Mouse (Mus musculus) cerebellum, adult 11-12 months (tissue): ENCODE results near the gene Rela.

Experiments
- DNase-seq: peaks from one replicate; pipeline ENCODE4 v3.0.0; 2022

The Rela gene

DNA sequence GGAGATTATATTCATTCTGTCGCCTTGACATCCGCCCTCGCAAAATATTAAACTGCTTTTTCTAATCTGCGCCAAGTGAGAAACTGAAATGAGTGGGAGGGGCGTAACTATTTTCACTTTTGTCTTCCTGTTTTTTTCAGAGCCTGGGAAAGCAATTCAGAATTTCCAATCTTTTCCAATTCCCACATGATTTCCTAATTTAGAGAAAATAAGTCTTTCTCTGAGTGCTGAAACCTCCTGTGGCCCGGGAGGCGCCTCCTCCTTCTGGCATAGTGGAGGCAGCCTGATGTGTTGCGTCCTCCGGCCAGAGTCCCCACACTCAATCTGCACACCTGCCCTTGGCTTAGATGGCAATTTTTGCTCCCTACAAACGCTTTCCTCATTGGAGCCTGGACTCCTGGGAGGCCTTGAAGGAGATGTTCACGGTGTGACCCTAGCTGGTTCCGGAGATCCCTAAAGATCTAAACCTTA lies 677 bp upstream of the Rela start:
- no peak for DNase-seq

GRCm38 (mm10) chr19:5638416-5639005 lies 1.2 kb downstream of the Rela start:
- DNase-seq, result no peak

DNA sequence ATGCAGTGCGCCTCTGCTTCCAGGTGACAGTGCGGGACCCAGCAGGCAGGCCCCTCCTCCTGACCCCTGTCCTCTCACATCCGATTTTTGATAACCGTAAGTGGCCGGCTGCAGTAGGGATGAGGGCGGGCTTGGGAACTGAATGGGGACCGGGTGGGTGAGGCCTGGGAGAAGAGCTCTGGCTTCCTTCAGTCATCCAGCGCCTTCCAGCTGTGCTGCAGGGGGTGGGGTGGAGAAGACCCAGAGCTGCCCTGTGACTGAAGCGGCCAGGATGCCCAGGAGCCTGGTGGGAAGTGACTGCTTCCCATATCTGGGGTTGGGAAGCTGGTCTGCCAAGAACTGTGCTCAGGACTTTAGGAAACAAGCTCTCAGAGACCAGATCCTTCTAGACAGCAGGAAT lies 3.1 kb downstream of the Rela start:
- peak; percentile 31 for DNase-seq

- DNase-seq, result peak; percentile 22
Observed at GRCm38 (mm10) chr19:5641021-5641420, 3.7 kb downstream of the Rela start.

GRCm38 (mm10) chr19:5641641-5642040 lies 4.4 kb downstream of the Rela start:
- DNase-seq, result no peak

- no peak for DNase-seq
Observed at GRCm38 (mm10) chr19:5645280-5645679, 8.0 kb downstream of the Rela start.

- DNase-seq, result peak; percentile 20
Observed at GRCm38 (mm10) chr19:5646731-5647330, 9.5 kb downstream of the Rela start.

DNA sequence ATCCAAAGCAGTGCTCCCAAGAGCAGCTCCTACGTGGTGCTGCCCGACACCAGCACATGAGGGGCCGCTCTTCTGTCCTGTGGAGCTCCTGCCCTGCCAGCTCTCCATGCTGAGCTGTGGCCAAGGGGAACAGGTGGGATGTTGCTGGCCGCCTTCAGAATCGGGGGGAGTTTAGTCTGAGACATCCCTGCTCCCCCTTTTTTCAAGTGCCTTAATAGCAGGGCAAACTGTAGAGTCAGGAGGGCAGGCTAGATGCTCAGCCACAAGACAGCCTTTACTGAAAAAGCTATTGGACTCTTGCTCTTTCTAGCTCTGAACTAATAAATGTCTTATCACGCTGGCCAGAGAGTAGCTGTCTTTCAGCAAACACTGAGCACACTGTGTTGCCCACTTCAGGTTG lies 10.5 kb downstream of the Rela start:
- DNase-seq, result no peak

GRCm38 (mm10) chr19:5648401-5649297 lies 11.4 kb downstream of the Rela start:
- peak; percentile 72 for DNase-seq

DNA sequence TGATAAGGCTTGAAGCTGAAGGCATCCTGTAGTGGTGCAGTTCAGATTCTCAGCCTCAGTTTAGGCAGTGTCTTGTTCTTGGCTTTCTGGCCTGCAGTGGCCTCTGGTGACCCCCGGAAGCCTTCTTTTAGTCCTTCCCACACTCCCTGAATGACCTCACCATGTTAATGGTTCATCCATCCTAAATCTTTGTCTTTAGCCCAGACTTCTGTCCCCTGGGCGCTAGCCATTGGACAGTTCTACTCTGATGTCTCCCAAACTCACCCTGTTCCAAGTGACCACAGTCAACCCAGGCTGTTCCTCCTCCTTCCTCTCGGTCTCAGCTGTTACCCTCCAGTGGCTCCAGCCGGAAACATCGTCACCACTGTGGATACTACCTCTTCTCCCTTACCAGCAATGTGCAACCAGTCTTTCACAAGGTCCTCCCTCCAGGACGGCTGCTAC lies 12.0 kb downstream of the Rela start:
- no peak for DNase-seq

- DNase-seq, result no peak
Observed at GRCm38 (mm10) chr19:5651502-5652274, 14.4 kb downstream of the Rela start.

DNA sequence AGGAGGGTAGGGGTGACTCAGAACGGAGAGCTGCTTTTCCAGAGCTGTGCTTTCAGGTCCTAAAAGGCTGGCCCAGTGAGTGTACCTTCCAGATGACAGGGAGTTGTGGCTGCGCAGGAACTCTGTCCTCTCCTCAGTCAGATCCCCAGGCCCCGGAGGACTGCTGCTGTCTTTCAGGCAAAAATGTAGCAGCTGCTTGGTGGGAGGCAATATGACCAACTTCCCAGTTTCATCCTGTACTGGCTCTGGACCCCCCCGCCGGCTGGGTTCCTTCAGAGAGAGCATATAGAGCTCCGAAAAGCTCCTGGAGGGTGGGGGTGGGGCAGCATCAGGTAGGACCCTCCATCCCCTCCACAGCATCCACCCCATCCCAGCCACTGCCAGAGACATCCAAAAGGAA lies 15.3 kb downstream of the Rela start:
- DNase-seq, result no peak

DNA sequence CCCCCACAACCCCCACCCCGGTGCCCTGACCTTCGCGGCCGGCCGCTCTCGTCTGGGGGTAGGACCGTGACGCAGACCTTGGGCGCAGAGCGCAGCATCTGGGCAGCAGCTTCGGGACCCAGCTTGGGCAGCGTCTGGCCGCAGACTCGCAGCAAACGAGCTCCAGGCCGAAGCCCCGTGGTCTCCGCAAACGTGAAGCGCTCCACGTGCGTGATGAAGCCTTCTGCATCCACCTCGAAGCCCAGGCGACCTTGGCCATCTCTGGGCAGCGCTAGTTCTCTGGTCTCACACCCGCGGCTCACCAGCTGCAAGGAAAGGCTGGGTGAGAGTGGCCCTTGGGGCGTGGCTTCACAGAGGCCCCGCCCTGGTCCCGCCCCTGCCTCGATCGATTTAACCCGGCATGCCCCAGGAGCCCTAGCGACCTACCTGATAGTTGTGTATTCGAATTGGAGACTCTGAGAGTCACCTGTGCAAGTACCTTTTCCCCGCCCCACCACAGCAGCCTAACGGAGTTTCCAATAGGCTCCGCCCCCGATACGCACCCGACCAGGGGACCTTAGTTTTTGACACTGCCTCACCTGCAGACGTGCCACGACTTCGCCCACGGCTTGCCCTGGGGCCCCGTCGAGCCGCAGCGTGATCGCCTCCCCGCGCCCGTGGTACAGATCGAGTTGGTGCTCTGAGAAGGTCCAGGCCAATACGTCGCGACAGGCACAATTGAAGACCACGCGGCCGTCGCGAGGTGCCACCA lies 16.9 kb downstream of the Rela start:
- DNase-seq, result no peak

- no peak for DNase-seq
Observed at GRCm38 (mm10) chr19:5654720-5655298, 17.5 kb downstream of the Rela start.

DNA sequence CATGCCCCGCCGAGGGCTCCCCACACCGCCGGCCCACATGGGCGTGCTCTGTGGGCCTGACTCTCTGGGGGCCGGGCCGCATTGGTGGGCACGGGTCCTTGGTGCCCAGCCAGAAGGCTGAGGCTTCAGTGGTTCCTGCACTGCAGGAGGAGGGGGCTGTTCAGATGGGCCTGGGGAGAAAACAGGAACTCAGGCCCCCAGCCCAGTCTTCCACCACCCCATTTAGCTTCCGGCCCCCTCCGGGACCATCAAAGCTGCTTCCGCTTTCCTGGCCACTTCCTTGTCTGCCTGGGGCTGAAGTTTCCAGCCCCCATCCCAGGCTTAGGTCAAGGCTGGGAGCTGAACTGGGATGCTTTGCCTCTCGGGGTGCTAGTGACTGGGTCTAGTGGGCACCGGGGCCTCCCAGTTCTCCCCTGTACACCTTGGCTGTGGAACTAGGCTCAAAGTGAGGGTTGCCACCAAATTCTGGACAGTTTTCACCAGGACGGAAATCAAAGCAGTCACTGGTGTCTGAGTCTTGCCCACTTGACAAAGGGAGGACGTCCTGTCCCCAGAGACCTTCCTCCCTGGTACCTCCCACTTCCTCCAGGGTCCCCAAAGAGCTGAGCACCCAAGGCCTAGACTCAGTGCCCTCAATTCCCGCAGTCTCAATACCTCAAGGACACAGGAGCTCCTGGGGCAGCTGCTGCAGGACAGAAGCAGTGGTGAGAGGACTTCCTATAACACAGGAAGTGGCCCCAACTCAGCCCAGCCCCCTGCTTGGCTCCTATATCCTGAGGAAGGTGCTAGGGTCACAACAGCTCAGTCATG lies 23.9 kb downstream of the Rela start:
- DNase-seq, result no peak

GRCm38 (mm10) chr19:5662310-5662709 lies 25.0 kb downstream of the Rela start:
- no peak for DNase-seq

DNA sequence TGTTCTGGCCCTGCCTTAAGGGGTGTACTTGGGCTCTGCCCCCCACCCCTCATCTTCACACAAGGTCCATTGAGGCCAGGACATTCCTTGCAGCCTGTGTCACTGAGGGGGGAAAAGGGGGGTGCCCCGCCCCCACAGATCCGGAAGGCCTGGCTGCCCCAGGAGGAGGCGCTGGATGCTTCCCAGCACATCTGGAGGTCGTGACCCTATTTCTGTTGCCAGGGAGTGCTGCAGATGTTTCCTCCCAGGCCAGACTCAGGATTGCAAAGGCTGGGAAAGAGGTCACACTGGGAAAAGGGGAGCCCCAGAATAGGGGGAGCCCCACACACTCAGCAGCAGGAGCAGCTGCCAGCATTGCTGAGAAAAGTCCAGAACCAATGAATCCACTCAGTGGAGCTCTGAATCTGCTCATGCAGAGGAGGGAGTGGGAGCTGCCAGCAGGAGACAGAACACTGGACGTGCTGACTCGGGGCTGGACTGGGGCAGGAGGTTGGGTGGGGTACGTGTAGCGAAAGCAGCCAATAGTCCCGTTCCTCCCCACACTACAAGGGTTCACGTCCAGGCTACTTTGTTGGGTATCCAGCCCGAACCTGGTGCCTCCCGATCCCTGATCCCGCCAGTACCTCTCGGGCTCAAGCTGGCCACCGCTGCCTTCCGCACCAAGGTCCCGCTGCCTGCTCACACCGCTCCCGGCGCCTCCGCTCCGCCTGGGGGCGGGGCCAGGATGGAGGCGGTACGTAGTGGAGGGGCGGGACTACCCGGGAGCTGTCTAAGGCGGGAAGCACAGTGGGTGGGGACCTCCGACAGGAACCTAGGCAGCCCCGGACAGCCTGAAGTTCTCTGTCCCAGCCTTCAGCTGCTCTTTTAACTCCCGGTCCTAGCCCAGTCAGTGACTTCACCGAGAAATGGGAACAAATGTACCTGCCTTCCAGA lies 26.0 kb downstream of the Rela start, which contains the start of gene Sipa1:
Gene Sipa1, minus strand, starts transcription at position 727 of the 933 bp plus-strand sequence.
- peak; percentile 59 for DNase-seq

DNA sequence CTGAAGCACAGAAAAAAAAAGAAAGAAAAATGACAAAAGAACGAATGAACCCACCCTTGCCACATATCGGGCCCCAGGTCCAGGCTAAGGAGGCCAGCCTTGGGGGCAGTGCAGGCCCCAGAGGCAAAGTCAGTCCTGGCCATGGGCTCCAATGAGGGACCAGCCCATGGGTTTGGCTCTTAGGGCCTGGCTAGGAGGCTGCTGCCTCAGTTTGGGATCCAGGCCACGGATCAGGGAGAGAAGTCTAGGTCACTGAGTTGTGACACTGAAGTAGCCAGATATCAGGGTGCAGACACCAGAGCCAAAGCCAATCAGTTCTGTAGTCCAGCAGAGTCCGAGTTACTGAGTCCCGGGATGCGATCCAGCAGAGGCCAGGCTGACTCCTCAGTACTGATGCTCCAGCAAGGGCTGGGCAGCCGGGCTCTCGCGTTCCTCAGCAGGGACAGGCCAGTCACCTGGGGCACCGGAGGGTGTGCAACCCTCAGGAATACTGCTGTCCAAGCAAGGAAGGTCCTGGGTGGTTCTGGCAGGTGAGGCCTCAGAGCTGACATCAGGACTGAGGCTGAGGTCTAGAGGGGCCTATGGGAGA lies 27.5 kb downstream of the Rela start:
- DNase-seq, result no peak

DNA sequence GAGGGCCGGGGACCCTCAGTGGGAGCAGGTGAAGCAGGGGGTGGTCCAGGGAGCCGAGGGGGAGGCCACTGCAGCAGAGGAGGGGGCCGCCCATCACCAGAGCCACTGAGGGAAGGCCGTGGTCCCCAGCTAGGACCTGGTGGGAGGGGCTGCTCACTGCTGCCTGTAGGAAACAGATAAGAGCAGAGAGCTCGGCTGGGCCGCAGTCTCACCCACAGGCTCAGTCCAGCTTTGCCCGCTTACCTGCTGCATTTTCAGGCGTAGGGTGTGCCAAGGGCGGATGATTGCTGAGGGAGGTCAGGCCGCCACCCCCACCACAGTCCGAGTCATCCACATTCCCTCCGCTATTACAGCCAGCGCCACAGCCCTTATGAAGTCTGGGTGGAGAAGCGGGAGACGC lies 28.2 kb downstream of the Rela start:
- DNase-seq, result no peak
